Mouse (Mus musculus): Measurements from ENCODE around the gene Tenm2. TPM values are rescaled to one million over a fixed set of nuclear protein-coding genes. Genes with fewer than 3 reads are reported as not detected.
A peak's percentile ranks its signal among the peaks of the same experiment; 100 is the strongest.

Tenm2 gene
- polyA plus RNA-seq, 1 experiment from 2014 or later: 2.8 TPM

DNA sequence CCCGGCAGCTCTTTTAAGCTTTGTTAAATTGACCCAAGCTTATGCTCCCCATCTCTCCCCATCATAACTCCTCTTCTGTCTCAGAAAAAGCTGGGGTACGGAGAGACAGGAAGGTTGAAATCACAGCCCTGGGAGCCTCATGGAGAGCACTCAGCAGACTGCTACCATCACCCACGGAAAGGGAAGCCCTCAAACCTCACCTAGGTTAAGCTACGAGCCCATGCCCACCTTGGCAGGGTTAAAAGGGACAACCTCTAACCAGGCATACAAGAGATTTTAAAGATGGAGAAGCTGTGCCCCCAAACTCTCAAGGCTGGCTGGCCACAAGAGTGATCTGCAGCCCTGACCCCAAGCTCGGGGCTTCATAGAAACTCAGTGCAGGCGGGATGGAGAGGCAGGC, 1258.7 kb downstream of the Tenm2 start:
- 65% methylated on average over 6 of the region's 6 CpGs for WGBS
- ATAC-seq (ENCODE audit: insufficient number of reproducible peaks, insufficient read depth, low FRiP score, low read depth): no peak
- no peak overlapping the region for H3K4me3 ChIP-seq (ENCODE audit: low read depth, low read length)
- peaks cover 13% of the 10 kb centered on the region for H3K4me1 ChIP-seq (ENCODE audit: control insufficient read depth, insufficient read depth, low read length)
- no peaks in the 10 kb centered on the region for H3K9me3 ChIP-seq (ENCODE audit: control insufficient read depth, low read depth, low read length)
- H3K27ac ChIP-seq (ENCODE audit: low read length): no peak overlapping the region
- H3K9ac ChIP-seq (replicated peaks; ENCODE audit: low read depth, low read length): no peak overlapping the region
- H3K4me2 ChIP-seq (replicated peaks; ENCODE audit: low read depth, low read length): no peak overlapping the region
- H3K27me3 ChIP-seq (ENCODE audit: control insufficient read depth, insufficient read depth, low read length): no peaks in the 10 kb centered on the region
- H3K36me3 ChIP-seq (ENCODE audit: control insufficient read depth, insufficient read depth, low read length): no peaks in the 10 kb centered on the region

GRCm38 (mm10) chr11:35976482-35976881, 1259.3 kb downstream of the Tenm2 start:
- H3K9ac ChIP-seq (replicated peaks; ENCODE audit: low read depth, low read length): no peak overlapping the region
- H3K4me1 ChIP-seq (ENCODE audit: control insufficient read depth, insufficient read depth, low read length): peaks cover 15% of the 10 kb centered on the region
- H3K27me3 ChIP-seq (ENCODE audit: control insufficient read depth, insufficient read depth, low read length): no peaks in the 10 kb centered on the region
- no peak overlapping the region for H3K27ac ChIP-seq (ENCODE audit: low read length)
- H3K4me3 ChIP-seq (ENCODE audit: low read depth, low read length): no peak overlapping the region
- no peak overlapping the region for H3K4me2 ChIP-seq (replicated peaks; ENCODE audit: low read depth, low read length)
- WGBS: 49% methylated on average over 6 of the region's 6 CpGs
- no peaks in the 10 kb centered on the region for H3K9me3 ChIP-seq (ENCODE audit: control insufficient read depth, low read depth, low read length)
- ATAC-seq (ENCODE audit: insufficient number of reproducible peaks, insufficient read depth, low FRiP score, low read depth): no peak
- no peaks in the 10 kb centered on the region for H3K36me3 ChIP-seq (ENCODE audit: control insufficient read depth, insufficient read depth, low read length)

DNA sequence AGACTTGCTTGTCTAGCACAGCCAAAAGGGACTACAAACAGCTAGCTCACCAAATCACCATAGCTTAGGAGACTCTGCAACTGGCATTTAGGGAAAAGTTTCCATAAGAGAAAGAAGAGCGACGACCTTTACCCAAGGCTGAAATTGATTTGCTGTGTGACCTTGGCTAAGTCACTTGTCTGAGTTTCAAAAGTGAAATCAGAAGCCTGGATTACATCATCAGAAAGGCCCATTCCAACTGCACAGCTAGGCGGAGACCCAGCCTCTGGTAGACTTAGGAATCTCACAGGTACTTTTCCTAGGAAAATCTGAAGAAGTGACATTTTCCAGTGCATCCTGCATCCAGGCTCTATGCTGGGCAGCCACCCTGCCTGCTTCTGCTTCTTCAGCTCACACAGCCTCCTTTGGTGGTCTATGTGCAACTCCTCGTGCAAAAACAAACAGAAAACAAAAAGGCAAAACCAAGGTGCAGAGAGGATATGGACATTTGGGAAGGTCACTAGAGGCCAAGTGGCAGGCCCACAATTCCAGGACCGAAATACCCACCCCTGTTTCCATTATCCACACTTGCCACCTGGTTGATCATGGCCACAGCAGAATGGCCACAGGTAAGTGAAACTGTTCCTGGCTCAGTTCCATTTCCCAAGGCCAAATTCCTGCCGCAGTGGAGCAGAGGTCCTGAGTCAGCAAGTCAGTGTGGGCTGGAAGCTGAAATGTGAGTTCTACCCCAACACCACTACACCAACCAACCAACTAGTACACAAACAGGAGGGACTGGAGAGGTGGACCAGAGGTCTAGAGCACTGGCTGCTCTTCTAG, 1260.9 kb downstream of the Tenm2 start:
- H3K36me3 ChIP-seq (ENCODE audit: control insufficient read depth, insufficient read depth, low read length): no peaks in the 10 kb centered on the region
- H3K4me1 ChIP-seq (ENCODE audit: control insufficient read depth, insufficient read depth, low read length): peaks cover 15% of the 10 kb centered on the region
- H3K27ac ChIP-seq (ENCODE audit: low read length): no peak overlapping the region
- H3K4me2 ChIP-seq (replicated peaks; ENCODE audit: low read depth, low read length): no peak overlapping the region
- no peak for ATAC-seq (ENCODE audit: insufficient number of reproducible peaks, insufficient read depth, low FRiP score, low read depth)
- H3K27me3 ChIP-seq (ENCODE audit: control insufficient read depth, insufficient read depth, low read length): no peaks in the 10 kb centered on the region
- 78% methylated on average over 6 of the region's 6 CpGs for WGBS
- no peak overlapping the region for H3K4me3 ChIP-seq (ENCODE audit: low read depth, low read length)
- no peak overlapping the region for H3K9ac ChIP-seq (replicated peaks; ENCODE audit: low read depth, low read length)
- H3K9me3 ChIP-seq (ENCODE audit: control insufficient read depth, low read depth, low read length): no peaks in the 10 kb centered on the region

DNA sequence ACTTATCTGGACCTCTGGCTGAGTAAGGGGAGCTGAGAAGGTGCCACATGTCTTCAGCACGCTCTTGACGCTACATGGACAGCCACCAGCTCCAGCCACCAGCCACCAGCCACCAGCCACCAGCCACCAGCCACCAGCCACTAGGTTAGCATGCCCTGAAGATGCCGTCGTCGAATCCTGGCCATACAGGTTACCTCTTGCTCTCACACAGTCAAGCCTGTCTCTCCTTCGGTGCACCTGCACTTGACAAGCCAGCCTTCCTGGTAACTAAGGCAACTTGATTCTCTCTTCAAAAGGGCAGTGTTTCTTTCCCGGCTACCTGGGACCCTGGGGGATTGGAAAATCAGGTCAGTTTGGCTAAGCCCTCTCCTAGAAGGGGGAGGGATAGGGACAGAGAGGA, 1262.6 kb downstream of the Tenm2 start:
- 44% methylated on average over 7 of the region's 7 CpGs for WGBS
- H3K9ac ChIP-seq (replicated peaks; ENCODE audit: low read depth, low read length): no peak overlapping the region
- H3K9me3 ChIP-seq (ENCODE audit: control insufficient read depth, low read depth, low read length): no peaks in the 10 kb centered on the region
- ATAC-seq (ENCODE audit: insufficient number of reproducible peaks, insufficient read depth, low FRiP score, low read depth): no peak
- H3K4me1 ChIP-seq (ENCODE audit: control insufficient read depth, insufficient read depth, low read length): peaks cover 11% of the 10 kb centered on the region; the same call in 1 of the 2 replicates
- H3K36me3 ChIP-seq (ENCODE audit: control insufficient read depth, insufficient read depth, low read length): no peaks in the 10 kb centered on the region
- no peak overlapping the region for H3K4me2 ChIP-seq (replicated peaks; ENCODE audit: low read depth, low read length)
- H3K4me3 ChIP-seq (ENCODE audit: low read depth, low read length): no peak overlapping the region
- H3K27ac ChIP-seq (ENCODE audit: low read length): no peak overlapping the region
- no peaks in the 10 kb centered on the region for H3K27me3 ChIP-seq (ENCODE audit: control insufficient read depth, insufficient read depth, low read length)

GRCm38 (mm10) chr11:35972270-35972931, 1263.4 kb downstream of the Tenm2 start:
- H3K9ac ChIP-seq (replicated peaks; ENCODE audit: low read depth, low read length): no peak overlapping the region
- H3K9me3 ChIP-seq (ENCODE audit: control insufficient read depth, low read depth, low read length): no peaks in the 10 kb centered on the region
- no peak for ATAC-seq (ENCODE audit: insufficient number of reproducible peaks, insufficient read depth, low FRiP score, low read depth)
- no peak overlapping the region for H3K27ac ChIP-seq (ENCODE audit: low read length)
- WGBS: 5% methylated on average over 5 of the region's 6 CpGs
- no peaks in the 10 kb centered on the region for H3K27me3 ChIP-seq (ENCODE audit: control insufficient read depth, insufficient read depth, low read length)
- H3K4me3 ChIP-seq (ENCODE audit: low read depth, low read length): no peak overlapping the region
- no peak overlapping the region for H3K4me2 ChIP-seq (replicated peaks; ENCODE audit: low read depth, low read length)
- peaks cover 11% of the 10 kb centered on the region; the same call in 1 of the 2 replicates for H3K4me1 ChIP-seq (ENCODE audit: control insufficient read depth, insufficient read depth, low read length)
- no peaks in the 10 kb centered on the region for H3K36me3 ChIP-seq (ENCODE audit: control insufficient read depth, insufficient read depth, low read length)

GRCm38 (mm10) chr11:35970806-35971705, 1264.7 kb downstream of the Tenm2 start:
- no peak overlapping the region for H3K4me3 ChIP-seq (ENCODE audit: low read depth, low read length)
- H3K9ac ChIP-seq (replicated peaks; ENCODE audit: low read depth, low read length): no peak overlapping the region
- peaks cover 11% of the 10 kb centered on the region; the same call in 1 of the 2 replicates for H3K4me1 ChIP-seq (ENCODE audit: control insufficient read depth, insufficient read depth, low read length)
- no peak overlapping the region for H3K27ac ChIP-seq (ENCODE audit: low read length)
- 73% methylated on average over 19 of the region's 19 CpGs for WGBS
- no peaks in the 10 kb centered on the region for H3K36me3 ChIP-seq (ENCODE audit: control insufficient read depth, insufficient read depth, low read length)
- H3K9me3 ChIP-seq (ENCODE audit: control insufficient read depth, low read depth, low read length): no peaks in the 10 kb centered on the region
- no peak overlapping the region for H3K4me2 ChIP-seq (replicated peaks; ENCODE audit: low read depth, low read length)
- ATAC-seq (ENCODE audit: insufficient number of reproducible peaks, insufficient read depth, low FRiP score, low read depth): peak; percentile 29; the same call in 1 of the 2 replicates
- no peaks in the 10 kb centered on the region for H3K27me3 ChIP-seq (ENCODE audit: control insufficient read depth, insufficient read depth, low read length)

DNA sequence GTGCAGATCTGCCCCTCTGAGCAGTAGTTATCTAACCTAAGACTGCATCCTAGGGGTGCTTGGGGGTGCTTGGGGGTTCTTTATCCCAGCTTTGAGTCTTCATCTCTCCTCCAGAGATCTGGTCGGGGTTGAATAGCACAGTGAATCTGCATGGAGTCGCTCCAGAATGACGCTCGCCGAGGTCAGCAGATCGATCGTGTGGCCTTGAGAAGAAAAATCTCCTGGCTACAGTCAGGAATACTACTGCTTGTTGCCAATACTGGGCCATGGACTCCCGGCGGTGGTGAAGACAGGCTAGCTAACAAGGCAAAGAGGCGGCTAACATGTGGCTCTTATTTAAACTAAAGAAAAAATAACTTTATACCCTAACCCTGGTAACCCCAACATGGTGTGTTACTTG, 1267.5 kb downstream of the Tenm2 start:
- H3K9me3 ChIP-seq (ENCODE audit: control insufficient read depth, low read depth, low read length): no peaks in the 10 kb centered on the region
- H3K27me3 ChIP-seq (ENCODE audit: control insufficient read depth, insufficient read depth, low read length): no peaks in the 10 kb centered on the region
- no peak overlapping the region for H3K27ac ChIP-seq (ENCODE audit: low read length)
- no peaks in the 10 kb centered on the region for H3K36me3 ChIP-seq (ENCODE audit: control insufficient read depth, insufficient read depth, low read length)
- H3K4me1 ChIP-seq (ENCODE audit: control insufficient read depth, insufficient read depth, low read length): peaks cover 8% of the 10 kb centered on the region; the same call in 1 of the 2 replicates
- no peak overlapping the region for H3K4me3 ChIP-seq (ENCODE audit: low read depth, low read length)
- no peak overlapping the region for H3K9ac ChIP-seq (replicated peaks; ENCODE audit: low read depth, low read length)
- H3K4me2 ChIP-seq (replicated peaks; ENCODE audit: low read depth, low read length): no peak overlapping the region
- 91% methylated on average over 10 of the region's 10 CpGs for WGBS
- ATAC-seq (ENCODE audit: insufficient number of reproducible peaks, insufficient read depth, low FRiP score, low read depth): no peak

DNA sequence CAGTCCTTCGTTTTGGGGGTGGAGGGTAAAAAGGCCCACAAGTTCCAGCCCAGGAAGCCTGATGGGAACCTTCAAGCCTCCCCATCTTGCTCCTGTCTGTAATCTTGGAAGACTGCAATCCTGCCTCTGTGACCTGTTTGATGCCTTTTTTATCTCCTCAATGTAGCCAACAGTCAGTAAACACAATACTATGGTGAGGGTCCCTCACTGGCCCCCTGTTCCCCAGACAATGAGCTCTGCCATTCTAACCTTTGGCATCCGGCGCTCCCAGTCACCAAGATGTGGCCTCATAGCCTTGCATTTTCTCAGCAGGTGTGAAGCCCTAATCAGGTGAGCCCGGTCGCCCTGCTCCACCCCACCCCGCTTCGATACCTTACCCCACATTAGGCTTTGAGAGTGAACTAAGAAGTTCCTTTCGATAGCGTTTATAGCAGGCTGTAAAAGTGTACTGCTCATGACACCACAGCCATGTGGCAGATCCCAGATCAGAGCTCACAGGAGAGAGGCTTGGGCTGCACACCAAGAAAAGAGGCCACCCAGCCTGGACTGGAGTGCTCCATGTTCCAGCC, 1271.7 kb downstream of the Tenm2 start:
- Histone ChIP-seq H3K4me3 (ENCODE audit: low read depth, low read length) (no peak overlapping the region), H3K4me1 (ENCODE audit: control insufficient read depth, insufficient read depth, low read length) (0 out of 2 replicates have a peak, but pooled peaks cover 3% of the 10 kb centered on the region), H3K9ac (replicated peaks; ENCODE audit: low read depth, low read length) (no peak overlapping the region), H3K27ac (ENCODE audit: low read length) (peak overlapping the region; percentile 30; the same call in 1 of the 2 replicates), H3K27me3 (ENCODE audit: control insufficient read depth, insufficient read depth, low read length) (no peaks in the 10 kb centered on the region), H3K36me3 (ENCODE audit: control insufficient read depth, insufficient read depth, low read length) (no peaks in the 10 kb centered on the region), H3K9me3 (ENCODE audit: control insufficient read depth, low read depth, low read length) (no peaks in the 10 kb centered on the region), H3K4me2 (replicated peaks; ENCODE audit: low read depth, low read length) (no peak overlapping the region)
- WGBS: 67% methylated on average over 9 of the region's 9 CpGs
- no peak for ATAC-seq (ENCODE audit: insufficient number of reproducible peaks, insufficient read depth, low FRiP score, low read depth)

Measured in stomach, embryonic 14.5 days (tissue).